Mouse (Mus musculus): ENCODE data around the gene Scube3. TPM values are rescaled to one million over a fixed set of nuclear protein-coding genes. Genes with fewer than 3 reads are reported as not detected.
A peak's percentile ranks its signal among the peaks of the same experiment; 100 is the strongest.

Gene Scube3
- polyA plus RNA-seq, 1 experiment = 26.5 TPM

DNA sequence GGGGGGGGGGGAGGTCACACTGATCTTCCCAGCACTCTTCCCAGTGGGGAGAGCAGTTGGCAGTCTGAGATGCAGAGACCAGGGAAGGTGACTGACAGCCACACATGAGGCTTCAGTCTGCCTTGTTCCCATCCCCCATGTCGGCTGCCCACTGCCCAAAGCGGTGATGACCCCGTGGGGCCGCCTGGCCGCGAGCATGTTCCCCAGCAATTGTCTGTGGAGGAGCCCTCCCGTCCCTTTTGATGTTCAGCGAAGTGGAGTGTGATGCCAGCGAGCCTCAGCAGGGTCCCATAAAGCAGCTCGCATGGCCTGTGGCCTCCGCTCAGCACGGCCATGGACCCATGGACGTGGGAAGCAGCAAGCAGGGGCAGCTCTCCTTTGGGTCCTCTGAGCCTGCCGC lies 34.7 kb upstream of the Scube3 start:
- no peak for TF ChIP-seq POLR2A (IDR thresholded peaks at IDR 0.05; ENCODE audit: borderline replicate concordance, extremely low read depth, insufficient read depth, insufficient read length, poor library complexity, severe bottlenecking)
- no peak for TF ChIP-seq CTCF (IDR thresholded peaks at IDR 0.05; ENCODE audit: borderline replicate concordance, extremely low read depth, insufficient read depth, insufficient read length)
- DNase-seq (ENCODE audit: low read depth) = no peak

DNA sequence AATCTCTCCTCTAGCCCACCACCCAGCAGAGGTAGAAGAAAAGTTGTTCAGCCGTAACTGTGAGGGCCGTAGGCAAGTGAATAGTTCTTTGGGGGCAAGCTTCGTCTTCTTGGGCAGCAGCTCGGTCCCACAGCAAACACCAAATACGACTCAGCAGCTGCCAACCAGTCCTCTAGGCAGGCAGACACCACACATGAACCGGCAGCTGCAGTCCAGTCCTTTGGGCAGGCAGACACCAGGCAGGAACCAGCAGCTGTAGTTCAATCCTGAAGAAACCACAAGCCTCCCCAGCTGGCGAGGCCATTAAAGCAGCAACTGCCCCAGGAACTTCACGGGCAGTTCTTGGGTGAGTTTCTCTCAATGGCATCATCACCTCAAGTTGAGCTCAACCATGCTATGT lies 29.7 kb upstream of the Scube3 start:
- DNase-seq (ENCODE audit: low read depth) = no peak
- TF ChIP-seq CTCF (IDR thresholded peaks at IDR 0.05; ENCODE audit: borderline replicate concordance, extremely low read depth, insufficient read depth, insufficient read length) (no peak), POLR2A (IDR thresholded peaks at IDR 0.05; ENCODE audit: borderline replicate concordance, extremely low read depth, insufficient read depth, insufficient read length, poor library complexity, severe bottlenecking) (no peak)

DNA sequence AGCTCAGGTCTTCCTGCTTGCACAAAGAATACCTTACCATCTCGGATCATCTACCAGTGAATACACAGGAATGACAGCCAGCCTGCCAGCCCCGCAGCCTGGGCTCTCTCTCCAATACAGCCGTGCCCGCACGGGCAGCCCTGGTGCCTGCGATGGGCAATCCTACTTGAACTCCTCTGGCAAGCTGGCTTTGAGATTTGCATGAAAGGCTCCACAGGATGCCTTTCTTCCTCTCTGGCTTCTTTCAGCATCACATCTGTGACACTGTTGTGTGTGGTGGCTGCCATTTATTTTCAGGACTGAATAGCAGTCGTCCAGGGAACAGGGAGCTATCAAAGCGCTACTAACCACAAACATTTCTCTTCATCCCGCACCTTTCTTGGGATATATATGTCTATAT lies 25.6 kb upstream of the Scube3 start:
- peak; percentile 82 for DNase-seq (ENCODE audit: low read depth)

DNA sequence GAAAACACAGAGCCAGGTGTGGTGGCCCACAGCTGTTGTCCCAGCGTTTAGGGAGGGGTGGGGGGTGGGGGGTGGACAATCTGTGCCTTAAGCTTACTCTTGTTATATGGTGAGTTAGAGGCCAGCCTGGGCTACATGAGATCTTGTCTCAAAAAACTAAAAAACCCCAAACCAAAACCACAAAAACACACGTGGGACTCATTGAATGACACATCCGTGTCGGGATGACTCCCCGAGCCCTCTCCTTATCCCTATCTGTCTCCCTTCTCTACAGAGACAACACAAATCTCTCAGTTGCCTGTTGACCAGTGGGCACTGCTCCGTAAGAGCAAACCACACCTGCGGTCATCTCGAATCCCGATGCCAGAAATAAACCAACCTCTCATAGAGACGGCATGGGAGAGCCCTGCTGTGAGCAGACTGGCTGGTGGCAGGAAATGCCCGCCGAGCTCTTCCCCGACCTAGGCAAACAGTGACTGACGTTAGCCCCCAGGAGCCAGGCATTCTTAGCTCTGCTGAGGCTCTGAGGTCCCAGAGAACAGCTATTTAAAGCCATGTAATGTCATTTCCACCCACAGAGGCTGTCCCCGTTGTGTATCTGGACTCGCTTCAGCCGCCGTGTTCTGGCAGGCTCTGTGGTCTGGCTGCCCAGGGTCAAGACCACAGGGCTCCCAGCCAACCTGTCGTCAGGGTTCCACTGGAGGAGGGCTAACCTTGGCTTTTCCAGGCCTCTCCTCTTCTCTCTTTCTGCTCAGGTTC lies 24.3 kb upstream of the Scube3 start:
- DNase-seq (ENCODE audit: low read depth) = no peak
- TF ChIP-seq CTCF (IDR thresholded peaks at IDR 0.05; ENCODE audit: borderline replicate concordance, extremely low read depth, insufficient read depth, insufficient read length) (no peak), POLR2A (IDR thresholded peaks at IDR 0.05; ENCODE audit: borderline replicate concordance, extremely low read depth, insufficient read depth, insufficient read length, poor library complexity, severe bottlenecking) (no peak)

More for the DNA sequence above, 25.6 kb upstream of the Scube3 start:
- no peak for TF ChIP-seq POLR2A (IDR thresholded peaks at IDR 0.05; ENCODE audit: borderline replicate concordance, extremely low read depth, insufficient read depth, insufficient read length, poor library complexity, severe bottlenecking)
- no peak for TF ChIP-seq CTCF (IDR thresholded peaks at IDR 0.05; ENCODE audit: borderline replicate concordance, extremely low read depth, insufficient read depth, insufficient read length)

DNA sequence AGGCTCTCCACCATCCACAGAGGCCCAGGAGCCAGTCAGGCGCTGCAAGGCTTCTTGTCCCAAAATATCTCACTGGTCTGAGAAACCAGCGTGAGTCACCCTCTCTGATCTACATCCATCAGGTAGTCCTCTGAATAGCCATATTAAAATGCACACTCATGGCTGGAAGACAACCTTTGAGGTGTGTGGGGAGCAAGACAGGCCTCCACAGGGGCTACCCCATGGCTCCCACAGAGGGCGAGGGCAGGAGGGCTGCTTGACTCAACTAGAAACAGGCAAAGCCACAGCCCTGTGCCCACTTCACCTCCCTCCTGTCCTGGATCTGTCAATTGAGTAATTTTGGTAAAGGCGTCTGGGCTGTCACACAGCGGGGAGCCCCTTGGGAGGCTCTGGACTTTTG lies 21.5 kb upstream of the Scube3 start:
- no peak for TF ChIP-seq CTCF (IDR thresholded peaks at IDR 0.05; ENCODE audit: borderline replicate concordance, extremely low read depth, insufficient read depth, insufficient read length)
- TF ChIP-seq POLR2A (IDR thresholded peaks at IDR 0.05; ENCODE audit: borderline replicate concordance, extremely low read depth, insufficient read depth, insufficient read length, poor library complexity, severe bottlenecking) = no peak
- no peak for DNase-seq (ENCODE audit: low read depth)

DNA sequence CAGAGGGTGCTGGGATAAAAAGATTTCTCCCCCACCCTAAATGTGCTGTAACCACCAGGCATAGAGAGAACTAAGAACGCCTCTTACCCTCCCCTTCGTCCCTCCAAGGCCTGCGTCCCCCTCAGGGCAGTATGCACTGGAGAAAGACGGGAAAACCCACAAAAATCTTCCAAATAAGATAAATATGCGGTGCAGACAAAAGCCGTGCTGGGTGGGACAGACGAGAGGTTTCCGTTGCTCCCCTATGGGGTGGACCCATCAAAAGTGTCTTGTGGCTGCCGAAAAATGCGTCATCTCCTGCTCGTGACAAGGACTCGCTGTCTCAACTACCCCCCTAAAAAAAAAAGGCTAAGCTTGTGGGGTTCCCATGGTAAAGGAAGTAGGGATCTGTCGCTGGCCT lies 19.0 kb upstream of the Scube3 start:
- DNase-seq (ENCODE audit: low read depth) = no peak
- TF ChIP-seq POLR2A (IDR thresholded peaks at IDR 0.05; ENCODE audit: borderline replicate concordance, extremely low read depth, insufficient read depth, insufficient read length, poor library complexity, severe bottlenecking) = no peak
- no peak for TF ChIP-seq CTCF (IDR thresholded peaks at IDR 0.05; ENCODE audit: borderline replicate concordance, extremely low read depth, insufficient read depth, insufficient read length)

DNA sequence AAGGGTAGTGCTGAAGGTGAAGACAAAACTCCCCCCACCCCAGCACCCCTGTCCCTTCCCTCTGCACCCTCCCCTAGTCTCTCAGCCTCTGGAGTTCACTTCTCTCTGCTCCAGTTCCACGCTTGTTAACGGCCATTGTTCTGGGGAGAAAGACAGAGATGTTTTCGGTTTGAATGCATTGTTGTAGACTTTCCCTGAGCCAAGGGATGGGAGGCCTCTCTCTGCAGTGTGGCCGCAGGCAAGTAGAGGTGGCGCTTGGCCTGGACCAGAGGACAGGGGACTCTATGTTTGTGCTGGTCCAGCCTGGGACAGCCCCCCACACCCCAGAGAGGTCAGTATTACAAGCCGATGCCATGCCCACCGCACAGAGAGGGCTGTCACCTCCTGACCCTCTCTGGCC lies 18.3 kb upstream of the Scube3 start:
- no peak for DNase-seq (ENCODE audit: low read depth)
- TF ChIP-seq CTCF (IDR thresholded peaks at IDR 0.05; ENCODE audit: borderline replicate concordance, extremely low read depth, insufficient read depth, insufficient read length) (no peak), POLR2A (IDR thresholded peaks at IDR 0.05; ENCODE audit: borderline replicate concordance, extremely low read depth, insufficient read depth, insufficient read length, poor library complexity, severe bottlenecking) (no peak)

DNA sequence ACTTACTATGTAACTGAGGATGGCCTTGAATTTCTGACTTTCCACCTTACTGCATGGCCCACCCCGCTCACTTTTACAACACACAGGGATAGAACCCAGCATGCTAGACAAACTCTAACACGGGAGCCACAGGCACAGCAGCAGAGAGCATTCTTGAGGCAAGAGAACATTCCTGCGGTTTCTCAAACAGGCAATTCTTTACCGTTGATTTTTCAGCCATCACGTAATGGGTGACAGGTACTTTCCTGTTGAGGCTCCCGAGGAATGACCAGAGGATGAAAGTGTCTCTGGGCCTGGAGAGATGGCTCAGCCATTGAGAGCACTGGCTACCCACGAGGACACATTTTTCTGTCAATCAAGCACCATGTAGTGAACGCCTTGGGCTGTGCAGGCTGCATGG lies 17.6 kb upstream of the Scube3 start:
- no peak for TF ChIP-seq POLR2A (IDR thresholded peaks at IDR 0.05; ENCODE audit: borderline replicate concordance, extremely low read depth, insufficient read depth, insufficient read length, poor library complexity, severe bottlenecking)
- TF ChIP-seq CTCF (IDR thresholded peaks at IDR 0.05; ENCODE audit: borderline replicate concordance, extremely low read depth, insufficient read depth, insufficient read length) = no peak
- DNase-seq (ENCODE audit: low read depth) = no peak

DNA sequence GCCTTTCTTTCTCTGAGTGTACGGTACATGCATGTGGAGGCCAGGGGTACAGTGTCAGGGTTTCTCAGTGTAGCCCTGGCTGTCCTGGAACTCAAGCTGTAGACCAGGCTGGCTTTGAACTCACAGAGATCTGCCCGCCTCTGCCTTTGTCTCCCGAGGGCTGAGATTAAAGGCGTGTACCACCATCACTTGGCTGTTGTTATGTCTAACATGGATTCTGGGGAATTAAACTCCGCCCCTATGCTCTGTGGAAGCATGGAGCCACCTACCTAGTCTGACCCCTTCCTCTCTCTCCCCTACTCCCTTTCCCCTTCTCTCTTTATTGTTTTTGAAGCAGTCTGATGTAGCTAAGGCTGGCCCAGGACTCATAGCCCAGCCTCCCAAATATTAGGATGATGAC lies 12.1 kb upstream of the Scube3 start:
- TF ChIP-seq POLR2A (IDR thresholded peaks at IDR 0.05; ENCODE audit: borderline replicate concordance, extremely low read depth, insufficient read depth, insufficient read length, poor library complexity, severe bottlenecking) = no peak
- no peak for TF ChIP-seq CTCF (IDR thresholded peaks at IDR 0.05; ENCODE audit: borderline replicate concordance, extremely low read depth, insufficient read depth, insufficient read length)

DNA sequence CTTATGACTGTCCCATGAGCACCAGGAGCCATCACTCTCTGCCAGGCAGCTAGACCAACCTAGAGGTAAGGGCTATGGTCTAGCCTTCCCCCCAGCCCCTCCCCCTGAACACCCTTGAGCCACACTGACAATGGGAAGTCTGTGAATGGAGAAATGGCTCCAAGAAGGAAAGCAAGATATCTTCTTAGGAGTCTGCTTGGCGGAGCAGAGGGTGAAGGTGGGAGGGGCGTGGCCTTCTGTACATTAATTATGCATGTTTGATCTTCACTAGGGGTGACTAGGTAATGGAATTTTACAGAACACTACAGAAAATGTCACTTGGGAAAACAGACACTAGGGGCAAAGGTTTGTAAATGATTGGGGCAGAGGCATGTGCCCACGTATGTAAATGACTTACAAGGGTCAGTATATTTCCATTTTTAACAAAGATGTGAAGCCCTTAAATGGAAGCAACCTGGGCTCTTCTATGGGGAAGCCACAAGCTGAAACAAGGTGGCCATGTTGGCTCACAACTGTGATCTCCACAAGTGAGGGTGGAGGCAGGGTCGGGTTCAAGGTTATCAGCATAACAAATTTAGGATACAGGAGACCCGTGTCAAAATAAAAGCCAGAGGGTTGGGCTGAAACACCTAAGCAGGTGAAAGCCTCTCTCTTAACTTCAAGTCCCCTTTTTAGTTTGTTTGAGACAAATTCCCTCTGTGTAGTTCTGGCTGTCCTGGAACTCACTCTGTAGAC lies 11.4 kb upstream of the Scube3 start:
- DNase-seq (ENCODE audit: low read depth) = no peak
- no peak for TF ChIP-seq CTCF (IDR thresholded peaks at IDR 0.05; ENCODE audit: borderline replicate concordance, extremely low read depth, insufficient read depth, insufficient read length)
- TF ChIP-seq POLR2A (IDR thresholded peaks at IDR 0.05; ENCODE audit: borderline replicate concordance, extremely low read depth, insufficient read depth, insufficient read length, poor library complexity, severe bottlenecking) = no peak

More for the DNA sequence above, 12.1 kb upstream of the Scube3 start:
- no peak for DNase-seq (ENCODE audit: low read depth)

DNA sequence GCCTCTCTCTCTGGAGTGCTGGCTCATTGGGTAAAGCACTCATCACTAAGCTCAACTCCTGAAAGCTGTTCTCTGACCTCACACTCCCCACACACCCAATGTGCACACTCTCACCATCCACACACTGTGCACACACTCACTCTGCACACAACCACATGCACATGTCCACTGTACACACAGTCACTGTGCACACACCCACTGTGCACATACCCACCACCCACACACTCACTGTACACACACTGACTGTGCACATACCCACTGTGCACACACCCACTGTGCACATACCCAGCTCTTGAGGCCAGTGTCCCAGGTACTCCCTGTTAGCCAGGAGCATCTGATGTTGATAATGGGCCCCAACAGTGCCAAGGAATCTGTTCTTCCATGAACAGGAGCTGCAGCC lies 10.8 kb upstream of the Scube3 start:
- no peak for TF ChIP-seq POLR2A (IDR thresholded peaks at IDR 0.05; ENCODE audit: borderline replicate concordance, extremely low read depth, insufficient read depth, insufficient read length, poor library complexity, severe bottlenecking)
- no peak for DNase-seq (ENCODE audit: low read depth)

DNA sequence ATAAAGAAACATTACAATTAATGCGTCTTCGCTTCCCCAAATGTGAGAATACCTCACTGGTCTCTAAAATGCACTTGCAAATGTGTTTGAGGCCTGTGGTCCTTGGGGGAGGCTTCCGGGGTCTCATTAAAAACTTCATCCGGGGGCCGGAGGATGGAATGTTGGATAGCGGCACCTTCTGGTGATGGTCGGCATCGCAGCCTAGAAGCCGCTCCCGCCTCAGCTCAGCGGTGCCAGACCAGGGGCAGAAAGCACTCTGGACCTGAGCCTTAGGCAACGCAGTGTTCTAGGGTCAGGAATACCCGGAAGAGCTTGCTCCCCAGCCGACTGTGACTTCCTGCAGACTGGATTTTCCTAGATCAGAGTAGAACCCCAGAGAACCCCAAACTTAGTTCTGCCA lies 8.7 kb upstream of the Scube3 start:
- TF ChIP-seq CTCF (IDR thresholded peaks at IDR 0.05; ENCODE audit: borderline replicate concordance, extremely low read depth, insufficient read depth, insufficient read length) = peak; percentile 85
- TF ChIP-seq POLR2A (IDR thresholded peaks at IDR 0.05; ENCODE audit: borderline replicate concordance, extremely low read depth, insufficient read depth, insufficient read length, poor library complexity, severe bottlenecking) = no peak
- peak; percentile 69 for DNase-seq (ENCODE audit: low read depth)
